Mouse (Mus musculus): Measurements from ENCODE around the gene Dnah17.

Dnah17 gene

GRCm38 (mm10) chr11:118024111-118024510 is 106.3 kb downstream of the Dnah17 start:
- DNase-seq (ENCODE audit: low read depth) = no peak

DNA sequence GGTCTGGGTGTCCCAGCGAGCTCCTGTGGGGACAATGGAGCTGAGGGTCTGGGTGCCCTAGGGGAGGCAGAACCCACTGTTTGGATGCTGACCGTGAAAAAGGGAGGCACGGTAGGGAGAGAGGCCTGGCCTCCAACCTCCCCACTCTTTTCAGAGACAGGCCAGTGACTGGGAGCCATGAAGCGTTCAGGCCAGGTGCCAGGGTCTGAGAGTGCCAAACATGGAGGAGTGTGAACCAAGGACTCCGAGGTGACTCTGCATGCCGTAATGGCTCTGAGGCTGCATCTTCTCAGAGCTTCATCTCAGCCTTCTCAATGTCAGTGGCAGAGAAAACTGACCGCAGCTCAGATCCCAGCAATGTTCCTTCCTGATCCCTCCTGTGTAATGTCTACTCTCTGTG is 107.0 kb downstream of the Dnah17 start:
- DNase-seq (ENCODE audit: low read depth) = no peak

DNA sequence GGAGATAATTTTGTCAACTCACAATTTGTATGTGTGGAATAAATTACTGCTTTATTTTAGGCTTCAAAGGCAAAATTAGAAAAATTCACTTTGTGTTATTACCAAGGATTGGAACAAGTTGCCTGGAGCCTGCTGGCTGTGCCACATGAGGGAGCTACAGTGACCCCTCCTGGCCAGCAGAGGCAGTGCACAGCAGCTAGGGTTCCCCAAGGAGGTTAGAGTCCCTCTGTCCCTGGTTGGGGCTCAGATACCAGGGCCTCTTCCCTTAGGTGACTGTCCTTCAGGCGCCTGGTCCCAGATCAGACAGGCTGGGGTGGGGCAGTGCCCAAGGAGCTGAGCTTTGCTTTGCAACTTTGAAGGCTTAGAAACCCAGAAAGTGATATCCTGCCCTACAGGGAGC is 108.6 kb downstream of the Dnah17 start:
- peak; percentile 85 for DNase-seq (ENCODE audit: low read depth)

- peak; percentile 66 for DNase-seq (ENCODE audit: low read depth)
These were observed 112.1 kb downstream of the Dnah17 start for GRCm38 (mm10) chr11:118018328-118018727.

DNA sequence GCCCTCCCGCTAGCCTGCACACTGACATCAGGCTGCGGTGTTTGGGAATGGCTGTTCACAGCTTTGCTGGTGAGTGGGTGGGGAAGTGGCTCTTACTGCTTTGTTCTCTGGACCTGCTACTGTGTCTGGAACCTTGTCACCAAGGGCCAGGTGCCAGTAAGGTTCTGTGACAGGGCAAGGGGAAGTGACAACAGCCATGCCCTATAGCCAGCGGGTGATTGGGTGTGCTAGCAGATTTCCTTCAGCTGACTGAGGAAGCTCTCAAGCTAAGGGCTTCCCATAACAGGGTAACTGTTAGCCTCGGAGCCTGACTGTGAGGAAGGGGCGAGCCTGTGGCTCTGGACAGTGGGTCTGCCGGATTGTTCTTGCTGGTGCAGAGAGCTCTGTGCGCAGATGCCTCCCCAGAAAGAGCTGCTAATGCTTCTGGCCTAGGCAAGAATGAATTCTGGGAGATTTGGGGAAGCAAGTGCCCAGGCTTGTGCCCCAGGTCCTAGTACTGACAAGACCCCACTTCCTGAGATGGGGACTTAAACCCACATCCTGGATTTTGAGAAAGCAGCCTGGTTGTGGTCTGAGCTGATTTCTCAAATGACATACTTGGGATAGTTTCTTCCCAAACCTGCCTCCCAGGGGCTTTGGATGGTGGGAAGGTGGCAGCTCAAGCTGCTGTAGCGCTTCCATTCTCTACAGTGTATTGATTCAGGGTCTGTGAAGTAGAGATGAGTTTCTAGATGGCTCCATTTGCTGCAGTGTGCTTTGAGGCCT is 114.9 kb downstream of the Dnah17 start:
- DNase-seq (ENCODE audit: low read depth) = peak; percentile 60

DNA sequence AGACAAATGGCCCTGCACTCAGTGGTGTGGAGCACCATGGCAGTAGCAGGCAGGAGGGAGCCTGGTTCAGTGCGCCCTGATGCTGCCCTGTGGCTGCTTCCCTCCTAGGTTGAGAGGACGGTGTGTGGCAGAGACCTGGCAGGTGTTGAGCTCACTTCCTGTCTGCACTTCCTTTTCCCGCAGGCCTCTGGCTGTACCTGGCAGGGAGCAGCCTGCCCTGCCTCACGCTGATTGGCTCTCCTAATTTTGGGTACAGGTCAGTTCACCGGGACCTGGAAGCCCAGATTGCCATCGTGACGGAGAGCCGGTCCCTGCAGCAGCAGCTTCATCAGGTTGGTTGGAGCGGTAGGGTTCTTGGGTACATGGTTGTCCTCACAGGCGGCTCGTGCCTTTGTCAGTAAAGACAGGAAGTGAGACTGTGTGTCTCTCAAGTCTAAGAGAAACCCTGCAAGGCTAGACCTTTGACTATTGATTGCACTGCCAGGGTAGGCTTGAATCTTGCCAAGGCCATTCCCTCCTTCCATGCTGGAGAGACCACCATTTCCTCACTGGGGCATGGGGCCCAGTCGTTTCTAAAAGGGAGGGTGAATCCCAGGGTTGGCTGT is 115.9 kb downstream of the Dnah17 start:
- DNase-seq (ENCODE audit: low read depth) = peak; percentile 81

- DNase-seq (ENCODE audit: low read depth) = no peak
These were observed 117.1 kb downstream of the Dnah17 start for GRCm38 (mm10) chr11:118013339-118013738.

GRCm38 (mm10) chr11:118012595-118012994 is 117.8 kb downstream of the Dnah17 start:
- no peak for DNase-seq (ENCODE audit: low read depth)

DNA sequence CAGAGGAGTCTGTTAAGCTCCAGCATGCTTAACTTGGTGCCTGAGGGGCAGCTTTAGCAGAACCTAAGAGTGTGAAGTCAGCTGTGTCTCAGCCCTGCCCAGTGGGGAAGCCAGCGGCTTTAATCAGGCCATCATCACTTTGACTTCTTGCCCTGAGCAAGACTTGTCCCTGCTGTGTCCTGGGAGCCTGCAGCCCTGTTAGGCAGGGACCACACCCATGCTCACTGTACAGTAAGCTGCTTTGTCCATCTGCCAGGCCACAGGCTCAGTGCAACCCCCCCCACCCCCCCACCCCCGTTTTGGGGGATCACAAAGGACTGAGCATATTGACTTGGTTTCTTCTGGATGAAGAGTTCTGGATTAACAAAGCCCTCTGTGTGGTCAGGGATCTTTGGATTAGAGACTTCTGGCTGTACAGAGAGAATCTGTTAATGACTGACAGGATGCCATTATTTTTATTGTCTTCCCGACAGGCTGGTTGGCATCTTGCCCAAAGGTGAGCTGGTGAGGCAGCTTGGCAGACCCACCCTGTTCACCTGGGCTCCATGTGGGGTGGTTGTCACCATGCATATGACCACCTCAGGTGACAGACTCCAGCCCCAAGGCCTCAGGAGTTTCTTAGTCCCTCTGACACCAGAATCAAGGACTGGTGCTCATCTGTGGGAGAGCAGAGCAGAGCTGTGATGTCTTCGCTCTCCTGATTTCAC is 120.4 kb downstream of the Dnah17 start:
- DNase-seq (ENCODE audit: low read depth) = no peak

DNA sequence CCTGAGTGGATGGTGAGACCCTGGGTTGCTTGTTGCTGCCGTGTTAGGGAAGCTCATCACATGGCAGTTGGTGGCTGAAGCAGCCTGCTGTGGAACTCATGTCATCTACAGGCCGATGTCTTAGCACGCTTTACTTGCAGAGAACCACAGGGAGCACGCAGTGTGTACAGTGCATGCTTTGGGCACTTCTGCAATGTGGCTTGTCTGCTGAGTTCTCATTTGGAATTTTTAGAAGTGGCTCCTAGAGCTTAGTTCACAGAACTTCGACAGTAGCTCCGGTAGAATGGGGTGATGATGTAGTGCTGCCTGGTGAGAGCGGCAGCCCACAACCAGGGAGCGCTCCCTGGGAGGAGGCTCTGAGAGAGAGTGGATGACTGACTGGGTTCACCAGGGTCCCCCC is 121.6 kb downstream of the Dnah17 start:
- no peak for DNase-seq (ENCODE audit: low read depth)

DNA sequence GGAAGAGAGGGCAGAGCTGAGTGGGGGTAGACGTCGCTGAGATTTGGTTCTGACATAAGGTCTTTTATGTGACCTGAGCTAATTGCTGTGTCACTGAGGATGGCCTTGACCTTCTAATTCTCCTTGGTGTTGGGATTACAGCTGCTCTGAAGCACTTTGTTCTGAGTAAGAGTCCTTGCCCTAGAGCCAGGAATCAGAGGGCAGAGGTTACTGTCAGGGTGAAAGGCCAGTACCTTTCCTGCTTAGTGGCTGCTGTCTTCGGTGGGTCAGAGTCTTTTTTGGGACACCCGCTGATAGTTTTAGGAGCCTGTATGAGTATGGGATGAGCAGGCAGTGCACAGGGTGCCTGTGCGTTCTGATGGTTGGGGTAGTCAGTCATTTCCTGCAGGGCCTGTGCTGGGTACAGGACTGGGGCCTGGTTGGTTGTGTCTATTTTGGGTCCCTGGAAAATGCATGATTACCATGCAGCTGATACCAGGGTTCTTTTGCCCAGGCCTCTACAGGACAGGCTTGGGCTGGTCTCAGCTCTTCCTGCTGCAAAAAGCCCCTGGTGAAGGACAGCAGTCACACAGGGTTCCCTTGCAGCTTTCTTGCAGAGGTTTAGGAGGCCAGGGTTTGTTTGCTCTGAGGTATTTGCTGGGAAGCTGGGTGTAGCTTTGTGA is 122.2 kb downstream of the Dnah17 start:
- DNase-seq (ENCODE audit: low read depth) = no peak

GRCm38 (mm10) chr11:118007460-118008143 is 122.8 kb downstream of the Dnah17 start:
- DNase-seq (ENCODE audit: low read depth) = peak; percentile 64

DNA sequence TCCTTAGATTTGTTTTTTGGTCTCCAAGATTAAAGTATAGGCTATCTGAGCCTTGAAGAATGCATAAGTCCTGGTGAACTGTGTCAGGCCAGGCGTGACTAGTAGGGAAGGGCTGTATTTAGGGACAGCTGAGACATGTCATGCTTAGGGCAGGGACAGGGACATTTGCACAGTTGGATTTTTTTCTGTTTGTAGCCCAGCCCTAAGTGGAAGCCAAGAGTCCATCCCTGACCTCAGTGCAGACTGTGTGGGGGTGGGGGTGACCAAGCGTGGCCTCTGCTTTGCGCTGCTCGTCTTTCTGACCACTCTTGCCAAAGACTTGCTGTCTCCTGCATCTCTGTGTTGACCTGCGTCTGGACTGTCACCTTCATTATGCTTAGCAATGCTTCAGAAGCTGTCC is 126.2 kb downstream of the Dnah17 start:
- no peak for DNase-seq (ENCODE audit: low read depth)

- DNase-seq (ENCODE audit: low read depth) = no peak
These were observed 126.7 kb downstream of the Dnah17 start for GRCm38 (mm10) chr11:118003718-118004117.

DNA sequence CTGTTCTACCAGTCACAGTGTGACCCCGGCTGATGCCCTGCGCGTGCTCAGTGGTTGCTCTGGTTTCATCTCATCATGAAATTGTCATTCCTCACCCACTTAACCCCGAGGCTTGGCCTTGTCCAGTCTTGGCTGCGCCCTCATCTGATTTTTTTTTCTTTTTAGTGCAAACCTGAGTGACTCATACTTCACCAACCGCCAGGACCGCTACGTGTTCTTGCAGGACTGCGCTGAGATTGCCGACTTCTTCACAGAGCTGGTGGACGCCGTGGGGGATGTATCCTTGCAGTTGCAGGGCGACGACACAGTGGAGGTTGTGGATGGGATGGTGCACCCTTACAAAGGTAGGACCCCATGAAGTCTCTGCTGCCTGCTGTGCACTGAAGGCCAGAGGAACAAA is 127.3 kb downstream of the Dnah17 start:
- DNase-seq (ENCODE audit: low read depth) = no peak

DNA sequence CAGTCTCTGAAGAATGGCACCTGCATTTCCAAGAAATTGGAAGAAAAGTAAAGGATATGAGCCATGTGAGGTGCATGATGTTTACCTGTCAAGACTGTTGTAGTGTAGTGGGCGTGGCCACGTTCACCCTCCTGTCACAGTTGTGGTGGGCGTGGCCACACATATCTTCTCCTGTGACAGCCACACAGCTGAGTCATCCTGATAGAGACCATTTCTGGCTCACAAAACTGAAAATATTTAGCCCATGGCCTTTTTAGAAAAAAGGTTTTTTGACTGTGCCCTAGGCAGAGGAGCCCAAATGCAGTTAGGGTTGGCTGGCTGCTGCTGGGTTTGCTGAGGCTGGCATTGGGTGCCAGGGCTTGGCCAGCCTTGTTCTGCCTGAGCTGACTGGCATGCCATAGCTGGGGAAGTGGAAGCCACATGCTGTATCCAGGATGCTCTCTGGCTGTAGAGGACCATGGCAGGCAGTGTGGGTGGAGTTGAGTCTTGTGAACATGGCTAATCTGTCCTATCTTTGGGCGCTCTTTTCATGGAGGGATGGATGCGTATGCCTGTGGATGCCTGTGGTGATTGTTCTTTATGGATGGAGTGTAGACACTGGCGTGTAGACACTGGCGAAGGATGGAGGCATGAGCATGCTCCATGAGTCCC is 129.7 kb downstream of the Dnah17 start:
- DNase-seq (ENCODE audit: low read depth) = peak; percentile 90

DNA sequence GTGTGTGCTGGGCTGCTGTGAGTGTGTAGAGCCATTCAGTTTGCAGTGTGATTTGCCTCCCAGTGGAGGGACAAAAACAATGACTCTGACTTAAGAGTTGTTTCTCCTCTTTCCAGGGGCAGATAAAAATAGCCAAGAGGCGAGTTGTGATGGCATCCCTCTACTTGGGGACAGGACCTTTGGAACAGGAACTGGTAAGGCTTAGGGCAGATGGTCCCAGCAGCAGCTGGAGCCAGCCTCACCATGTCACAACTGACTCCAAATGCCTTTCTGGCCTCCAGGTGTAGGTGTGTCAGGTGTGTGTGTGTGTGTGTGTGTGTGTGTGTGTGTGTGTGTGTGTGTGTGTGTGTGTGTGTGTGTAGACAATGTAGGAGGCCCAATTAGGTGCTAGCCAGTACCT is 130.4 kb downstream of the Dnah17 start:
- peak; percentile 45 for DNase-seq (ENCODE audit: low read depth)

GRCm38 (mm10) chr11:117999260-117999934 is 131.0 kb downstream of the Dnah17 start:
- DNase-seq (ENCODE audit: low read depth) = no peak

- DNase-seq (ENCODE audit: low read depth) = no peak
These were observed 132.1 kb downstream of the Dnah17 start for GRCm38 (mm10) chr11:117998356-117998755.

DNA sequence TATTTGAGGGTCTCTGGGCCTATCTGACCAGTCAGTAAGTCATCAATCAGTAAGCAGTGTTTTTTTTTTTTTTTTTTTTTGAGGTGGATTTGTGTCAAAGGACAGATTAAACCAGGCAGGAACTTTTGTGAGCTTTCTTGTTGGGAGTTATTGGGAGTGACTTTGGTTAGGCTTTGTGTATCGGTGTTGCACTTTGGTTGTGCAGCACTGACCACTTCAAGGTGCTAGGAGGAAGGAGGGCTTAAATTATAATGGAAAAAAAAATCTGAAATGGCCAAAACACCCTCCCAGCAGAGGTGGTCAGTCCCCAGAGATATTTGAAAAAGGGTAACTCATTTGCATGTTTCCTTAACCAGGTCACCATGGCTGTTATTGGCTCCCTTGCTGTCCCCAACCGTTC is 133.3 kb downstream of the Dnah17 start:
- DNase-seq (ENCODE audit: low read depth) = no peak

- DNase-seq (ENCODE audit: low read depth) = no peak
These were observed 134.4 kb downstream of the Dnah17 start for GRCm38 (mm10) chr11:117996066-117996465.

All from induced T-regulatory cell, adult 2 months (primary cell).